Mouse (Mus musculus): ENCODE results near the gene Pik3r5.

- TF ChIP-seq CTCF (IDR thresholded peaks at IDR 0.05; ENCODE audit: low read depth) (no peak), EP300 (optimal IDR thresholded peaks at IDR 0.05) (no peak)
Observed at GRCm38 (mm10) chr11:68417001-68417400, 14.9 kb upstream of the Pik3r5 start.

All from stomach, postnatal 0 days (tissue).